8 mouse cellular contexts compared by ENCODE assay signal in the genomic region with DNA sequence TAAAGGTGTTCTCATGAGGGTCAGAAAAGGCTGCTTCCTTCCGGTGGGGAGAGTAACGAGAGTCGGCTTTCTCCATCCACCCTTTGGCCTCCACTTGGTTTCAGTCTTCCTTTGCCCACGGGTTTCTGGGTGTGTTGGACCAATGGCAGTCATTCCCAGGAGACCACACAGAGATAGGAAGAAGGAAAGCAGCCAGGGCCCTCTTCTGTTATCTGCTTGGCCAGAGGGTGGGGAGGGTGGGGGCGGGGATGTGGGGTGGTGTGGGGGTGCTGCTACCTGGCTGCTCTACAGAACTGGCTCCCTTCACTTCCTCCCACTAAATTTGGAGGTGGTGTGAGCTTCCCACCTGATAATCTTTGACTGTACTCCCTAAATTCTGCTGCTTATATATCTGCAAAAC. TPM values are rescaled to one million over a fixed set of nuclear protein-coding genes. Genes with fewer than 3 reads are reported as not detected.
A peak's percentile ranks its signal among the peaks of the same experiment; 100 is the strongest.
DNase-seq lines count a peak whose midpoint lies in the region; ATAC-seq and TF ChIP-seq lines count a peak whose summit lies in the region.

No protein-coding gene starts in this region.

- no peak for TF ChIP-seq CTCF in kidney, postnatal 0 days (IDR thresholded peaks at IDR 0.05; ENCODE audit: low read depth)

- H3K9ac ChIP-seq in kidney, postnatal 0 days (ENCODE audit: low read depth, low read length), result no peak overlapping the region
- H3K9ac ChIP-seq in kidney, embryonic 14.5 days (ENCODE audit: low read depth, low read length), result no peak overlapping the region
- peak overlapping the region; percentile 50; the same call in 1 of the 2 replicates for H3K9ac ChIP-seq in heart, embryonic 16.5 days (ENCODE audit: low read length)
- H3K9ac ChIP-seq in liver, embryonic 11.5 days (ENCODE audit: low read depth, low read length), result no peak overlapping the region
- H3K9ac ChIP-seq in neural tube, embryonic 15.5 days (replicated peaks), result no peak overlapping the region

- H3K27ac ChIP-seq in kidney, postnatal 0 days, result 0 out of 2 replicates have a peak overlapping the region, but pooled peaks have one; percentile 31
- no peak overlapping the region for H3K27ac ChIP-seq in kidney, embryonic 14.5 days (ENCODE audit: low read depth, low read length)
- H3K27ac ChIP-seq in heart, embryonic 16.5 days (ENCODE audit: low read length), result peak overlapping the region; percentile 46
- no peak overlapping the region for H3K27ac ChIP-seq in liver, embryonic 11.5 days (ENCODE audit: low read depth, low read length)
- no peak overlapping the region for H3K27ac ChIP-seq in neural tube, embryonic 15.5 days (replicated peaks)

- no peaks in the 10 kb centered on the region for H3K9me3 ChIP-seq in kidney, postnatal 0 days (replicated peaks; ENCODE audit: low read length)
- no peaks in the 10 kb centered on the region for H3K9me3 ChIP-seq in kidney, embryonic 14.5 days (ENCODE audit: control insufficient read depth, low read length)
- peaks cover 6% of the 10 kb centered on the region; the same call in 1 of the 2 replicates for H3K9me3 ChIP-seq in heart, embryonic 16.5 days (replicated peaks; ENCODE audit: control insufficient read depth, low read length)
- no peaks in the 10 kb centered on the region for H3K9me3 ChIP-seq in liver, embryonic 11.5 days (ENCODE audit: control insufficient read depth, low read length)
- no peaks in the 10 kb centered on the region for H3K9me3 ChIP-seq in neural tube, embryonic 15.5 days (replicated peaks)

- H3K4me3 ChIP-seq in kidney, postnatal 0 days (replicated peaks; ENCODE audit: low read depth, low read length), result no peak overlapping the region; the same call in 1 of the 2 replicates
- H3K4me3 ChIP-seq in kidney, embryonic 14.5 days (ENCODE audit: low read length), result no peak overlapping the region
- peak overlapping the region; percentile 84 for H3K4me3 ChIP-seq in heart, embryonic 16.5 days (ENCODE audit: low read length)
- H3K4me3 ChIP-seq in liver, embryonic 11.5 days (ENCODE audit: low read depth, low read length), result peak overlapping the region; percentile 14
- no peak overlapping the region for H3K4me3 ChIP-seq in neural tube, embryonic 15.5 days (replicated peaks)

- no peaks in the 10 kb centered on the region for H3K36me3 ChIP-seq in kidney, postnatal 0 days (ENCODE audit: insufficient read depth, low read length)
- no peaks in the 10 kb centered on the region for H3K36me3 ChIP-seq in kidney, embryonic 14.5 days (ENCODE audit: control insufficient read depth, insufficient read depth, low read length)
- no peaks in the 10 kb centered on the region for H3K36me3 ChIP-seq in heart, embryonic 16.5 days (ENCODE audit: control insufficient read depth, insufficient read depth)
- no peaks in the 10 kb centered on the region for H3K36me3 ChIP-seq in liver, embryonic 11.5 days (ENCODE audit: control insufficient read depth, insufficient read depth, low read length)
- H3K36me3 ChIP-seq in neural tube, embryonic 15.5 days, result no peaks in the 10 kb centered on the region

- no peak for ATAC-seq in kidney, postnatal 0 days (replicated peaks; ENCODE audit: low FRiP score, low read depth)
- ATAC-seq in kidney, embryonic 14.5 days (ENCODE audit: low FRiP score, low TSS enrichment), result no peak
- no peak for ATAC-seq in heart, embryonic 16.5 days (replicated peaks; ENCODE audit: extremely low read depth, insufficient read depth, low FRiP score)
- peak; percentile 52; the same call in 1 of the 2 replicates for ATAC-seq in liver, embryonic 11.5 days (replicated peaks; ENCODE audit: low FRiP score)
- no peak for ATAC-seq in neural tube, embryonic 15.5 days (ENCODE audit: low FRiP score)
- no peak for ATAC-seq in frontal cortex, adult (ENCODE audit: low TSS enrichment)

- H3K4me2 ChIP-seq in kidney, postnatal 0 days (ENCODE audit: low read length), result peak overlapping the region; percentile 100; the same call in 1 of the 2 replicates
- no peak overlapping the region for H3K4me2 ChIP-seq in kidney, embryonic 14.5 days (replicated peaks; ENCODE audit: low read depth, low read length)
- H3K4me2 ChIP-seq in heart, embryonic 16.5 days (ENCODE audit: low read depth, low read length), result peak overlapping the region; percentile 81
- H3K4me2 ChIP-seq in liver, embryonic 11.5 days, result peak overlapping the region; percentile 99
- H3K4me2 ChIP-seq in neural tube, embryonic 15.5 days, result peak overlapping the region; percentile 92

- no peak for DNase-seq in kidney, postnatal 0 days (ENCODE audit: low spot score)
- no peak for DNase-seq in liver, embryonic 11.5 days (ENCODE audit: low spot score)
- DNase-seq in ovary, postnatal 14 days (ENCODE audit: low spot score), result no peak
- no peak for DNase-seq in MN1 (ENCODE audit: low spot score)

- H3K27me3 ChIP-seq in kidney, postnatal 0 days (ENCODE audit: insufficient read depth, low read length), result no peaks in the 10 kb centered on the region
- no peaks in the 10 kb centered on the region for H3K27me3 ChIP-seq in kidney, embryonic 14.5 days (ENCODE audit: control insufficient read depth, insufficient read depth, low read length)
- H3K27me3 ChIP-seq in heart, embryonic 16.5 days (ENCODE audit: control insufficient read depth, insufficient read depth, low read length), result no peaks in the 10 kb centered on the region
- peaks cover 52% of the 10 kb centered on the region for H3K27me3 ChIP-seq in liver, embryonic 11.5 days (replicated peaks; ENCODE audit: control insufficient read depth, insufficient read depth, low read length)
- H3K27me3 ChIP-seq in neural tube, embryonic 15.5 days (replicated peaks), result no peaks in the 10 kb centered on the region

- H3K4me1 ChIP-seq in kidney, postnatal 0 days (replicated peaks; ENCODE audit: insufficient read depth, low read length), result peaks cover 12% of the 10 kb centered on the region
- H3K4me1 ChIP-seq in kidney, embryonic 14.5 days (ENCODE audit: control insufficient read depth, insufficient read depth, low read length), result peaks cover 10% of the 10 kb centered on the region
- H3K4me1 ChIP-seq in heart, embryonic 16.5 days (ENCODE audit: control insufficient read depth, insufficient read depth, low read length), result peaks cover 32% of the 10 kb centered on the region
- peaks cover 22% of the 10 kb centered on the region for H3K4me1 ChIP-seq in liver, embryonic 11.5 days (replicated peaks; ENCODE audit: control insufficient read depth, insufficient read depth, low read length)
- H3K4me1 ChIP-seq in neural tube, embryonic 15.5 days, result peaks cover 29% of the 10 kb centered on the region

- WGBS in kidney, postnatal 0 days, result 24% methylated on average over 5 of the region's 5 CpGs
- 25% methylated on average over 5 of the region's 5 CpGs for WGBS in kidney, embryonic 14.5 days
- WGBS in heart, embryonic 16.5 days, result 7% methylated on average over 5 of the region's 5 CpGs
- 10% methylated on average over 5 of the region's 5 CpGs for WGBS in liver, embryonic 11.5 days
- 41% methylated on average over 5 of the region's 5 CpGs for WGBS in neural tube, embryonic 15.5 days

RNA-seq across cellular contexts. Expression of a gene that starts 1.2 kb away (rescaled TPM):
- 24.0 and 26.8 TPM in 2 replicates for polyA plus RNA-seq in kidney, postnatal 0 days (2015; fragmentation: Nextera tagmentation; extraction: Ambion mirVana)
- 14.5 and 21.1 TPM in 2 replicates for polyA plus RNA-seq in kidney, embryonic 14.5 days (2014; fragmentation: Nextera tagmentation; extraction: Ambion mirVana)
- 41.9 and 44.7 TPM in 2 replicates for polyA plus RNA-seq in heart, embryonic 16.5 days (2015; fragmentation: Nextera tagmentation; extraction: Ambion mirVana)
- 4.6 and 4.9 TPM in 2 replicates for polyA plus RNA-seq in liver, embryonic 11.5 days (2014; fragmentation: Nextera tagmentation; extraction: Ambion mirVana)
- 41.2 and 44.6 TPM in 2 replicates for polyA plus RNA-seq in neural tube, embryonic 15.5 days (2015; fragmentation: Nextera tagmentation; extraction: Ambion mirVana)

RNA-seq across cellular contexts. Expression of a gene that starts 31.0 kb away (rescaled TPM):
- 8.5 and 9.2 TPM in 2 replicates for polyA plus RNA-seq in kidney, postnatal 0 days (2015; fragmentation: Nextera tagmentation; extraction: Ambion mirVana)
- 7.1 and 14.3 TPM in 2 replicates for polyA plus RNA-seq in kidney, embryonic 14.5 days (2014; fragmentation: Nextera tagmentation; extraction: Ambion mirVana)
- polyA plus RNA-seq in heart, embryonic 16.5 days (2015; fragmentation: Nextera tagmentation; extraction: Ambion mirVana), result 4.7 and 5.6 TPM in 2 replicates
- polyA plus RNA-seq in liver, embryonic 11.5 days (2014; fragmentation: Nextera tagmentation; extraction: Ambion mirVana), result 3.0 and 3.4 TPM in 2 replicates
- 21.0 and 23.7 TPM in 2 replicates for polyA plus RNA-seq in neural tube, embryonic 15.5 days (2015; fragmentation: Nextera tagmentation; extraction: Ambion mirVana)

RNA-seq across cellular contexts. Expression of a gene that starts 49.6 kb away (rescaled TPM):
- 39.6 and 44.7 TPM in 2 replicates for polyA plus RNA-seq in kidney, postnatal 0 days (2015; fragmentation: Nextera tagmentation; extraction: Ambion mirVana)
- polyA plus RNA-seq in kidney, embryonic 14.5 days (2014; fragmentation: Nextera tagmentation; extraction: Ambion mirVana), result 34.4 and 43.6 TPM in 2 replicates
- 32.9 and 35.3 TPM in 2 replicates for polyA plus RNA-seq in heart, embryonic 16.5 days (2015; fragmentation: Nextera tagmentation; extraction: Ambion mirVana)
- 43.6 and 44.3 TPM in 2 replicates for polyA plus RNA-seq in liver, embryonic 11.5 days (2014; fragmentation: Nextera tagmentation; extraction: Ambion mirVana)
- polyA plus RNA-seq in neural tube, embryonic 15.5 days (2015; fragmentation: Nextera tagmentation; extraction: Ambion mirVana), result 71.9 and 77.3 TPM in 2 replicates

Comparison
In these comparisons a context has a peak if more than half of its experiments do, and no peak if none do; other contexts are left out.
1. H3K27ac ChIP-seq: peak in kidney, postnatal 0 days (single experiment) and heart, embryonic 16.5 days (single experiment); none in kidney, embryonic 14.5 days (single experiment), liver, embryonic 11.5 days (single experiment) and neural tube, embryonic 15.5 days (single experiment).
2. H3K4me3 ChIP-seq: peak in heart, embryonic 16.5 days (single experiment) and liver, embryonic 11.5 days (single experiment); none in kidney, postnatal 0 days (single experiment), kidney, embryonic 14.5 days (single experiment) and neural tube, embryonic 15.5 days (single experiment).